Mouse (Mus musculus) myocyte (in vitro differentiated cells): Measurements from ENCODE around the gene Rbm38. TPM values are rescaled to one million over a fixed set of nuclear protein-coding genes. Genes with fewer than 3 reads are reported as not detected.

Source experiments
- H3K27me3 ChIP-seq: one replicate; pipeline ENCODE4 v1.6.1; 2011; ENCODE audit not compliant: control insufficient read depth, insufficient read depth, insufficient read length
- H3K36me3 ChIP-seq: one replicate; pipeline ENCODE4 v1.6.1; 2011; ENCODE audit not compliant: control insufficient read depth, insufficient read depth
- H3K4me2 ChIP-seq: one replicate; pipeline ENCODE4 v1.6.1; 2011; ENCODE audit warnings: low read depth, control low read depth
- H3K4me3 ChIP-seq: one replicate; pipeline ENCODE4 v1.5.1; 2011; ENCODE audit warnings: mild to moderate bottlenecking, control low read depth, moderate library complexity
- H3K79me2 ChIP-seq: one replicate; pipeline ENCODE4 v1.6.1; 2011; ENCODE audit not compliant: control insufficient read depth, insufficient read depth
- H3ac ChIP-seq: one replicate; pipeline ENCODE4 v1.6.1; 2011; ENCODE audit not compliant: control insufficient read depth, insufficient read length
- CEBPB ChIP-seq: IDR thresholded peaks from 2 replicates; pipeline ENCODE4 v1.6.1; 2011; ENCODE audit warnings: mild to moderate bottlenecking, moderate library complexity; ENCODE audit not compliant: poor library complexity, insufficient read depth, severe bottlenecking
- E2F4 ChIP-seq: IDR thresholded peaks from one replicate; pipeline ENCODE4 v1.6.1; 2011; ENCODE audit warnings: mild to moderate bottlenecking, control low read depth, moderate library complexity; ENCODE audit not compliant: insufficient read depth
- MAX ChIP-seq: IDR thresholded peaks from one replicate; pipeline ENCODE4 v1.6.1; 2011; ENCODE audit warnings: low read depth, mild to moderate bottlenecking, control low read depth
- MYOD1 ChIP-seq, 3 experiments: IDR thresholded peaks; one replicate each; pipeline ENCODE4 v1.6.1; 2011; ENCODE audit warnings: control low read depth in 2 of 3, low read depth in 2 of 3, mild to moderate bottlenecking in 2 of 3, moderate library complexity in 1 of 3; ENCODE audit not compliant: insufficient read length in 2 of 3, control insufficient read depth in 1 of 3
- MYOG ChIP-seq, 3 experiments: IDR thresholded peaks; one replicate each; pipeline ENCODE4 v1.6.1; 2011; ENCODE audit warnings: control low read depth in 2 of 3, low read depth in 2 of 3, mild to moderate bottlenecking in 2 of 3; ENCODE audit not compliant: insufficient read length in 2 of 3, control insufficient read depth in 1 of 3, insufficient read depth in 1 of 3
- POLR2A ChIP-seq: IDR thresholded peaks from one replicate; pipeline ENCODE4 v1.6.1; 2011; ENCODE audit warnings: low read depth, mild to moderate bottlenecking, control low read depth, moderate library complexity; ENCODE audit not compliant: insufficient read length
- POLR2AphosphoS2 ChIP-seq: IDR thresholded peaks from one replicate; pipeline ENCODE4 v1.6.1; 2011; ENCODE audit warnings: low read depth, control low read depth; ENCODE audit not compliant: insufficient read length
- REST ChIP-seq: IDR thresholded peaks from one replicate; pipeline ENCODE4 v1.6.1; 2011; ENCODE audit warnings: mild to moderate bottlenecking, control low read depth, moderate library complexity; ENCODE audit not compliant: insufficient read depth, insufficient read length
- SRF ChIP-seq: IDR thresholded peaks from one replicate; pipeline ENCODE4 v1.6.1; 2011; ENCODE audit warnings: low read depth; ENCODE audit not compliant: control insufficient read depth, insufficient read length
- TCF12 ChIP-seq: IDR thresholded peaks from one replicate; pipeline ENCODE4 v1.6.1; 2011; ENCODE audit warnings: mild to moderate bottlenecking, control low read depth; ENCODE audit not compliant: poor library complexity, insufficient read depth, severe bottlenecking
- TCF3 ChIP-seq: IDR thresholded peaks from one replicate; pipeline ENCODE4 v1.6.1; 2011; ENCODE audit warnings: low read depth, control low read depth; ENCODE audit not compliant: insufficient read length
- USF1 ChIP-seq: IDR thresholded peaks from one replicate; pipeline ENCODE4 v1.6.1; 2011; ENCODE audit warnings: low read depth, mild to moderate bottlenecking, control low read depth, moderate library complexity
- polyA plus RNA-seq: library from polyadenylated mRNA; unstranded; fragments of >200 nt; fragmentation: generic; extraction: Trizol; gene quantifications from one replicate; pipeline ENCODE4 v1.2.1, GENCODE M21; 2012; ENCODE audit warnings: missing spikeins

Gene Rbm38
- polyA plus RNA-seq = 124 TPM

GRCm38 (mm10) chr2:173020430-173020829 is at the start of gene Rbm38:
Gene Rbm38, plus strand, starts transcription at chr2:173020498.
- Histone ChIP-seq H3K4me2 (peak within 1 kb of the TSS; percentile 88), H3K36me3 (no peaks in the 10 kb centered on the region), H3K79me2 (peaks cover 21% of the 10 kb centered on the region), H3ac (no peak within 1 kb of the TSS), H3K4me3 (peak within 1 kb of the TSS; percentile 63), H3K27me3 (no peaks in the 10 kb centered on the region)
- TF ChIP-seq REST (no peak), TCF12 (no peak), MAX (no peak)

GRCm38 (mm10) chr2:172971865-172972264 is 48.4 kb upstream of the Rbm38 start:
- Histone ChIP-seq H3ac (no peak overlapping the region), H3K36me3 (no peaks in the 10 kb centered on the region), H3K79me2 (no peaks in the 10 kb centered on the region), H3K4me2 (no peak overlapping the region), H3K4me3 (no peak overlapping the region), H3K27me3 (no peaks in the 10 kb centered on the region)
- TF ChIP-seq MYOG (IDR thresholded peaks at IDR 0.05; ENCODE audit: control insufficient read depth in 1 of 3, insufficient read depth in 1 of 3, insufficient read length in 2 of 3, low read depth in 2 of 3) = no peak
- TF ChIP-seq MAX = no peak
- TF ChIP-seq E2F4 = no peak
- no peak for TF ChIP-seq USF1

- Histone ChIP-seq H3K79me2 (no peaks in the 10 kb centered on the region), H3K27me3 (no peaks in the 10 kb centered on the region), H3K4me2 (no peak overlapping the region), H3ac (no peak overlapping the region), H3K4me3 (no peak overlapping the region), H3K36me3 (no peaks in the 10 kb centered on the region)
- TF ChIP-seq POLR2A (no peak), USF1 (no peak), MYOD1 (IDR thresholded peaks at IDR 0.05; ENCODE audit: control insufficient read depth in 1 of 3, insufficient read length in 2 of 3, low read depth in 2 of 3) (no peak), MAX (no peak), E2F4 (no peak), MYOG (IDR thresholded peaks at IDR 0.05; ENCODE audit: control insufficient read depth in 1 of 3, insufficient read depth in 1 of 3, insufficient read length in 2 of 3, low read depth in 2 of 3) (no peak), TCF3 (no peak), TCF12 (no peak), POLR2AphosphoS2 (no peak), CEBPB (no peak)
Observed at GRCm38 (mm10) chr2:172973806-172974565, 46.3 kb upstream of the Rbm38 start.

GRCm38 (mm10) chr2:172974701-172975100 is 45.6 kb upstream of the Rbm38 start:
- TF ChIP-seq TCF3 = no peak
- TF ChIP-seq MYOD1 (IDR thresholded peaks at IDR 0.05; ENCODE audit: control insufficient read depth in 1 of 3, insufficient read length in 2 of 3, low read depth in 2 of 3) = no peak
- no peak for TF ChIP-seq MAX
- no peak for TF ChIP-seq E2F4
- no peak for TF ChIP-seq SRF
- no peak for TF ChIP-seq POLR2A
- no peak for TF ChIP-seq POLR2AphosphoS2
- TF ChIP-seq USF1 = no peak
- TF ChIP-seq MYOG (IDR thresholded peaks at IDR 0.05; ENCODE audit: control insufficient read depth in 1 of 3, insufficient read depth in 1 of 3, insufficient read length in 2 of 3, low read depth in 2 of 3) = no peak
- no peak for TF ChIP-seq TCF12
- no peak for TF ChIP-seq REST
- no peak for TF ChIP-seq CEBPB
- Histone ChIP-seq H3K27me3 (no peaks in the 10 kb centered on the region), H3ac (no peak overlapping the region), H3K4me3 (no peak overlapping the region), H3K36me3 (no peaks in the 10 kb centered on the region), H3K4me2 (no peak overlapping the region), H3K79me2 (no peaks in the 10 kb centered on the region)

- no peak overlapping the region for H3ac ChIP-seq
- H3K79me2 ChIP-seq = no peaks in the 10 kb centered on the region
- no peak overlapping the region for H3K4me3 ChIP-seq
- H3K4me2 ChIP-seq = no peak overlapping the region
- no peaks in the 10 kb centered on the region for H3K27me3 ChIP-seq
- H3K36me3 ChIP-seq = no peaks in the 10 kb centered on the region
- TF ChIP-seq MYOG (IDR thresholded peaks at IDR 0.05; ENCODE audit: control insufficient read depth in 1 of 3, insufficient read depth in 1 of 3, insufficient read length in 2 of 3, low read depth in 2 of 3) (no peak), E2F4 (no peak), TCF3 (no peak), TCF12 (no peak), MYOD1 (IDR thresholded peaks at IDR 0.05; ENCODE audit: control insufficient read depth in 1 of 3, insufficient read length in 2 of 3, low read depth in 2 of 3) (no peak), REST (no peak), CEBPB (no peak), USF1 (no peak), POLR2A (no peak), MAX (no peak)
Observed at GRCm38 (mm10) chr2:172975159-172975558, 45.1 kb upstream of the Rbm38 start.
